Mouse (Mus musculus) ovary, adult 10 weeks (tissue): ENCODE data around the gene Ugt1a6b. TPM values are rescaled to one million over a fixed set of nuclear protein-coding genes. Genes with fewer than 3 reads are reported as not detected.

Experiments
- polyA plus RNA-seq: library from polyadenylated mRNA; stranded (reverse); fragments of 350-450 nt; fragmentation: Illumina TruSeq; extraction: RNeasy Lipid Tissue Mini Kit (QIAGEN cat#74804); gene quantifications from one replicate; pipeline ENCODE4 v1.2.3, GENCODE M21; 2014

The Ugt1a6b gene
- 1.1 TPM for polyA plus RNA-seq

GRCm38 (mm10) chr1:88103019-88103418 is at the start of gene Ugt1a6b:
Gene Ugt1a6b, plus strand, starts transcription at chr1:88103252.

GRCm38 (mm10) chr1:88055088-88055487 is 48.0 kb upstream of the Ugt1a6b start, which contains the start of gene Ugt1a10:
Gene Ugt1a10, plus strand, starts transcription at chr1:88055388.

GRCm38 (mm10) chr1:88070495-88070894 is 32.6 kb upstream of the Ugt1a6b start, which contains the start of gene Ugt1a9:
Gene Ugt1a9, plus strand, starts transcription at chr1:88070800.

GRCm38 (mm10) chr1:88087513-88087912 is 15.5 kb upstream of the Ugt1a6b start, which contains the start of gene Ugt1a8:
Gene Ugt1a8, plus strand, starts transcription at chr1:88087813.

GRCm38 (mm10) chr1:88094941-88095492 is 8.0 kb upstream of the Ugt1a6b start, which contains the start of gene Ugt1a7c:
Gene Ugt1a7c, plus strand, starts transcription at chr1:88095062.

GRCm38 (mm10) chr1:88134457-88135011 is 31.5 kb downstream of the Ugt1a6b start, which contains the start of gene Ugt1a6a:
Gene Ugt1a6a, plus strand, starts transcription at chr1:88134809.

GRCm38 (mm10) chr1:88165711-88166110 is 62.7 kb downstream of the Ugt1a6b start, which contains the start of gene Ugt1a5:
Gene Ugt1a5, plus strand, starts transcription at chr1:88166012.

GRCm38 (mm10) chr1:88200456-88200855 is 97.4 kb downstream of the Ugt1a6b start, which contains the start of gene Ugt1a2:
Gene Ugt1a2, plus strand, starts transcription at chr1:88200601.

GRCm38 (mm10) chr1:88205294-88205922 is 102.4 kb downstream of the Ugt1a6b start, which contains the start of gene Dnajb3:
Gene Dnajb3, minus strand, starts transcription at chr1:88205782.

GRCm38 (mm10) chr1:88211812-88212211 is 108.8 kb downstream of the Ugt1a6b start, which contains the start of gene Ugt1a1:
Gene Ugt1a1, plus strand, starts transcription at chr1:88211959.

GRCm38 (mm10) chr1:88226670-88227379 is 123.8 kb downstream of the Ugt1a6b start, which contains the start of gene Mroh2a:
Gene Mroh2a, plus strand, starts transcription at chr1:88226986.

Other genes starting within 250 kb of the Ugt1a6b start
- 50.1 TPM for gene Dgkd, start 250.0 kb upstream of the Ugt1a6b start, polyA plus RNA-seq
- 51.1 TPM for gene Usp40, start 94.7 kb upstream of the Ugt1a6b start, polyA plus RNA-seq
- gene Ugt1a10, start 47.9 kb upstream of the Ugt1a6b start, polyA plus RNA-seq, result not detected
- gene Ugt1a9, start 32.5 kb upstream of the Ugt1a6b start, polyA plus RNA-seq, result not detected
- gene Ugt1a8, start 15.4 kb upstream of the Ugt1a6b start, polyA plus RNA-seq, result not detected
- 24.8 TPM for gene Ugt1a7c, start 8.2 kb upstream of the Ugt1a6b start, polyA plus RNA-seq
- gene Ugt1a6a, start 31.6 kb downstream of the Ugt1a6b start, polyA plus RNA-seq, result 28.6 TPM
- gene Ugt1a5, start 62.8 kb downstream of the Ugt1a6b start, polyA plus RNA-seq, result not detected
- gene Ugt1a2, start 97.3 kb downstream of the Ugt1a6b start, polyA plus RNA-seq, result 0.71 TPM
- 3.4 TPM for gene Dnajb3, start 102.5 kb downstream of the Ugt1a6b start, polyA plus RNA-seq
- 10.1 TPM for gene Ugt1a1, start 108.7 kb downstream of the Ugt1a6b start, polyA plus RNA-seq
- gene Mroh2a, start 123.7 kb downstream of the Ugt1a6b start, polyA plus RNA-seq, result 0.31 TPM
- 88.9 TPM for gene Hjurp, start 174.4 kb downstream of the Ugt1a6b start, polyA plus RNA-seq
- not detected for gene Trpm8, start 174.4 kb downstream of the Ugt1a6b start, polyA plus RNA-seq